Mouse (Mus musculus) cerebellum, postnatal 10 days (tissue): ENCODE results near the gene Egfl8.

ENCODE experiments used
- DNase-seq, 2 experiments: peaks; one replicate each; pipeline ENCODE4 v3.0.0; 2021; ENCODE audit warnings: mixed read lengths in 2 of 2

The Egfl8 gene

DNA sequence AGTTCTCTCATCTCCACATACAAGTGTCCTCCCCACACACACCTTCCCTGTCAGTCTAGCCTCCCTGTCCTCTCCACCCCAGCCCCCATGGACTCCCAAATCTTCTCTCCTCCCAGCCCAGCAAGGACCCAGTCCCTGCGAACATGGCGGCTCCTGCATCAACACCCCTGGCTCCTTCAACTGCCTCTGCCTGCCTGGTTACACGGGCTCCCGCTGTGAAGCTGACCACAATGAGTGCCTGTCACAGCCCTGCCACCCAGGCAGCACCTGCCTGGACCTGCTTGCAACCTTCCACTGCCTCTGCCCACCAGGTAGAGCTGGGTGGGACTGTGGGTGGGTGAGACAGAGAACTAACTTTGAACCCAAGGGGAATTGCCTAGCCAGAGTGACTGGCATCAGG is 45.9 kb downstream of the Egfl8 start:
- DNase-seq: no peak

DNA sequence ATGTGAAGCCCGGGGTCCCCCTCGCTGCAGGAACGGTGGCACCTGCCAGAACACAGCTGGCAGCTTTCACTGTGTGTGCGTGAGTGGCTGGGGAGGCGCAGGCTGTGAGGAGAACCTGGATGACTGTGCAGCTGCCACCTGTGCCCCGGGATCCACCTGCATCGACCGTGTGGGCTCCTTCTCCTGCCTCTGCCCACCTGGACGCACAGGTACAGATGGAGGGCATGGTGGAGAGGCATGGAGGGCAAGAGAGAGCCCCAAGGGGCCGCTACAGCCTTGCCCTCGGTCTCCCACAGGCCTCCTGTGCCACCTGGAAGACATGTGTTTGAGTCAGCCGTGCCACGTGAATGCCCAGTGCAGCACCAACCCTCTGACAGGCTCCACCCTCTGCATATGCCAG is 47.4 kb downstream of the Egfl8 start:
- no peak for DNase-seq

GRCm38 (mm10) chr17:34567311-34567710 is 48.5 kb downstream of the Egfl8 start:
- DNase-seq: peak in 1 of 2 experiments; percentile 28

- no peak for DNase-seq
Observed at GRCm38 (mm10) chr17:34564796-34565195, 51.0 kb downstream of the Egfl8 start.

DNA sequence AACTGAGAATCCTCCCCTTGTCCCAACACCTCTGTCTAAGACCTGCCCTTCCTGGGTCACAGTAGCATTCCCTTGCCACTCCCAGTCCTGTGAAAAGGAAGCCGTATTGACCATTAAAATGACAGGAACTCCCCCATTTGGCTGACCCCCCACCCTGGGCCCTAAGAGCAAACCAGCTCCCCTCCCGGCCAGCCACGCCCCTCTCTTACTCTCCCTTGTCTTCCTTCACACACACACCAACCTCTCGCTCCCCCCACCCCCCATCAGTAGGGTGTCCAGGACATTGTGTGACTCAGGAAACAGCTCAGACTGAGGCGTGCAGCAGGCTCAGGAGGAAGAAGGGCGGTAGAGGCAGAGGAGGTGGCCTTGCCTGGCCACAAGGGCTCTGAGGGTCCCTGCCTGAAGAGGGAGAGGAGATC is 51.8 kb downstream of the Egfl8 start, which contains the start of gene Notch4:
Gene Notch4, plus strand, starts transcription at position 266 of the 419 bp plus-strand sequence.
- DNase-seq: no peak

DNA sequence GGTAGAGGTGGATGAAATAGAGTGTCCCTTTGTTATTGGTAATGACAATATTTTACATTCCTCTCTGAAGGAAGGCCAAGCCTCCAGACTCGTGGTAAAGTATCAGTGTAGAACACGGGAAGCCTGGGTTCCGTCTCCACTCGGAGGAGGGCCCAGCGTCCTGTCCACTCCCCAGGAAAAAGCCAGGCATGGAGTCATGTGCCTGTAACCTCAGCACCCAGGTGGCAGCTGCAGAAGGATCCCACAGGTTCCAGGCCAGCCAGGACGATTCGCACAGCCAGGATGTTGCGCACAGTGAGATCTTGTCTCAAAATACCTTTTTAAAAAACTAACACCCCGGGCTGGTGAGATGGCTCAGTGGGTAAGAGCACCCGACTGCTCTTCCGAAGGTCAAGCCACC is 52.4 kb downstream of the Egfl8 start:
- no peak for DNase-seq
